Mouse (Mus musculus) limb, embryonic 13.5 days (tissue): Measurements from ENCODE around the gene Nmd3. TPM values are rescaled to one million over a fixed set of nuclear protein-coding genes. Genes with fewer than 3 reads are reported as not detected.

Experiments
- ATAC-seq: fragments of 200-750 bp; cut with Nextera tagmentation; 2 replicates; pipeline ENCODE4 v1.8.0; 2017; ENCODE audit warnings: low read depth, moderate number of reproducible peaks, moderate TSS enrichment; ENCODE audit not compliant: low FRiP score
- H3K27ac ChIP-seq: fragments of 300-500 bp; sonication (generic); 2 replicates; pipeline ENCODE4 v1.5.1; 2015; ENCODE audit warnings: inconsistent platforms, mild to moderate bottlenecking, moderate library complexity
- H3K27me3 ChIP-seq: fragments of 300-500 bp; sonication (generic); 2 replicates; pipeline ENCODE4 v1.6.1; 2015; ENCODE audit warnings: mild to moderate bottlenecking, inconsistent platforms
- H3K36me3 ChIP-seq: fragments of 300-500 bp; sonication (generic); 2 replicates; pipeline ENCODE4 v1.6.1; 2015; ENCODE audit warnings: inconsistent platforms, mild to moderate bottlenecking, moderate library complexity
- H3K4me1 ChIP-seq: fragments of 300-500 bp; sonication (generic); 2 replicates; pipeline ENCODE4 v1.6.1; 2015; ENCODE audit warnings: inconsistent platforms
- H3K4me2 ChIP-seq: fragments of 300-500 bp; sonication (generic); replicated peaks from 2 replicates; pipeline ENCODE4 v1.6.1; 2015; ENCODE audit warnings: inconsistent platforms, mild to moderate bottlenecking, moderate library complexity
- H3K4me3 ChIP-seq: fragments of 300-500 bp; sonication (generic); 2 replicates; pipeline ENCODE4 v1.5.1; 2015; ENCODE audit warnings: moderate library complexity, mild to moderate bottlenecking, inconsistent platforms
- H3K9ac ChIP-seq: fragments of 300-500 bp; sonication (generic); 2 replicates; pipeline ENCODE4 v1.6.1; 2015; ENCODE audit warnings: mild to moderate bottlenecking, inconsistent platforms
- H3K9me3 ChIP-seq: fragments of 300-500 bp; sonication (generic); 2 replicates; pipeline ENCODE4 v1.6.1; 2016; ENCODE audit warnings: inconsistent platforms
- WGBS: fragments of 180-500 bp; shearing (Covaris S2); methylation state at CpG from one replicate; pipeline ENCODE4 v1.1.7; 2015; 5-methylcytosine and 5-hydroxymethylcytosine counted together
- polyA plus RNA-seq: library from polyadenylated mRNA; unstranded; fragments of >200 nt; fragmentation: Nextera tagmentation; extraction: Ambion mirVana; gene quantifications from 2 replicates; pipeline ENCODE4 v1.2.1, GENCODE M21; 2015

The Nmd3 gene
- polyA plus RNA-seq, 1 experiment from 2014 or later = 125 TPM

GRCm38 (mm10) chr3:69765206-69765605 is 43.4 kb downstream of the Nmd3 start:
- WGBS = 96% methylated on average over 11 of the region's 11 CpGs
- H3K4me2 ChIP-seq = no peak overlapping the region
- H3K9me3 ChIP-seq = no peaks in the 10 kb centered on the region
- no peaks in the 10 kb centered on the region for H3K27me3 ChIP-seq
- H3K9ac ChIP-seq = no peak overlapping the region
- no peak for ATAC-seq
- H3K36me3 ChIP-seq = peaks cover 16% of the 10 kb centered on the region
- no peaks in the 10 kb centered on the region for H3K4me1 ChIP-seq
- H3K4me3 ChIP-seq = no peak overlapping the region
- no peak overlapping the region for H3K27ac ChIP-seq

GRCm38 (mm10) chr3:69769150-69769549 is 47.4 kb downstream of the Nmd3 start:
- Histone ChIP-seq H3K4me1 (no peaks in the 10 kb centered on the region), H3K4me3 (no peak overlapping the region), H3K27ac (no peak overlapping the region), H3K4me2 (no peak overlapping the region), H3K9me3 (no peaks in the 10 kb centered on the region), H3K27me3 (no peaks in the 10 kb centered on the region), H3K9ac (no peak overlapping the region), H3K36me3 (peaks cover 16% of the 10 kb centered on the region)
- no peak for ATAC-seq
- WGBS = 34% methylated on average over 4 of the region's 4 CpGs

GRCm38 (mm10) chr3:69773356-69773755 is 51.6 kb downstream of the Nmd3 start:
- H3K4me2 ChIP-seq = no peak overlapping the region
- H3K4me1 ChIP-seq = no peaks in the 10 kb centered on the region
- ATAC-seq = no peak
- WGBS = 57% methylated on average over 4 of the region's 4 CpGs
- H3K27me3 ChIP-seq = no peaks in the 10 kb centered on the region
- no peaks in the 10 kb centered on the region for H3K9me3 ChIP-seq
- no peak overlapping the region for H3K27ac ChIP-seq
- no peak overlapping the region for H3K9ac ChIP-seq
- no peaks in the 10 kb centered on the region for H3K36me3 ChIP-seq
- H3K4me3 ChIP-seq = no peak overlapping the region

DNA sequence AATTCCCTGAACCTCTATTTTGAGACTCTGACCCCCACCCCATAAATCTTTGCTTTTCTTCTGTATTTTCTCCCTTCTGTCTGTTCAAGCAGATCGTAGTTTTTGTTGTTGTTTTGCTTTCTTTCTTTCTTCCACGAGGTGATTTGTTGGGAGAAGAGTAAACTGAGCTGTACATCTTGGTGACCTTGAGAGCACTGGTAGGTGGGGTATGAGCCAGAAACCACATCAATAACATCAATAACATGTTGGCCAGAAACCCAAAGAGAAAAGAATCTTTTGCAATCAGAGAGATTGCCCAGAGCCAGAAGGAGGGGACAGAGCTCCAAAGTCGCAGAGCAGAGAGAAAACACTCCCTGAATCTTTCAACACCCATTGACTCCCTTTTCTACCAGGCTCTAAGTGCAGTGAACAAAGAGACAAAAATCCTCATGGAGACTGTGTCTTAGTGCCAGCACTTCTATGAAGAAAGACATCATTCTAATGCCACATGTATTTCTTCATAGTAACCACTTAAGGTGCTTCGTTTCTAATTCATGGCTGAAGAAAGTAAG is 57.5 kb downstream of the Nmd3 start:
- H3K9ac ChIP-seq = no peak overlapping the region
- no peaks in the 10 kb centered on the region for H3K4me1 ChIP-seq
- H3K36me3 ChIP-seq = no peaks in the 10 kb centered on the region
- 66% methylated on average over 4 of the region's 4 CpGs for WGBS
- ATAC-seq = no peak
- no peaks in the 10 kb centered on the region for H3K27me3 ChIP-seq
- no peak overlapping the region for H3K4me3 ChIP-seq
- H3K9me3 ChIP-seq = no peaks in the 10 kb centered on the region
- H3K27ac ChIP-seq = no peak overlapping the region
- H3K4me2 ChIP-seq = no peak overlapping the region

DNA sequence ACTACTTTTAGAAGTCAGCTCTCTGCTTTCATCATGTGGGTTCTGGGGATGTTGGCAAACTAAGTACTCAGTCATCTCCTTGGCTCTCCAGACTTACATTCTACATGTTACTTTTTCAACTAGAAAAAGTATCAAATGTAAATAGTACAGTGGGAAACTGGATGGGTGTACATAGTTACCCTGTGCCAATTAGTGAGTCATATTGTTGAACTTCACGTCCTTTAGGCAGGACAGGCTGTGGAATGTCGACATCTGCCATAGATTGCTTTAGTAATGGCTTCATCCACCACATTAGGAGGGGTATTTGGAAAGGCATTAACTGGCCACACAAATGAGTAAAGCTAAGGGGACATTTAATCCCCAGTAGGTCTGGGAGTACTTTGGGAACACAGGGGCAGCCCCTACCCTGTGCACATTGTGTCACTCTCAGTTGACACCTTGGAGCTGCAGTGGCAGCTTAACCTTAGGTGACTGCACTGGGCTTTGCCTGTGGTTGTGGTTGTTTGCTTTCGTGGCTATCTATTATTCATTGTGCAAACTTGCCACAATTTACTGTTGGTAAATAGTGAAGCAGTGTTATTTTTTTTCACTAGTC is 71.1 kb downstream of the Nmd3 start:
- WGBS = 65% methylated on average over 3 of the region's 3 CpGs

DNA sequence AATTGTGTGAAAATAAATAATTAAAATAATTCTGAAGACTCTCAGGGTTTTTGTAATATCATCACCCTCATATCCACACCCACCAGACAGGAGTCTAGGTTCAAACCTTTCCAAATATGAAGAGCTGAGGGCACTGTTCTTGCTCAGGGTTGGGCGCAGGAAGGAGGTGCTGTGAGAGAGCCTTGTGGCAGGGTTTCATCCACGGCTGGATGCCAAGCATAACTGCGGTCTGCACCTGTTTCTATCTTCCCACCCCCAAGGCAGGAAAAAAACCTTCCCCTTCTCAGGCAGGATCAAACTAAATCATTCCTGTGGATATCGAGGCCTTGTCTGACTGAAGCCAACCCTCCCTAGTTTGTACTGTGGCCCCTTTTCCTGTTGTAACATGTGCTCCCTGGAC is 75.7 kb downstream of the Nmd3 start:
- no peak overlapping the region for H3K4me3 ChIP-seq
- no peak overlapping the region for H3K27ac ChIP-seq
- no peak for ATAC-seq
- no peak overlapping the region for H3K4me2 ChIP-seq
- 65% methylated on average over 4 of the region's 4 CpGs for WGBS
- H3K27me3 ChIP-seq = no peaks in the 10 kb centered on the region
- no peaks in the 10 kb centered on the region for H3K36me3 ChIP-seq
- H3K9me3 ChIP-seq = peaks cover 6% of the 10 kb centered on the region; the same call in 1 of the 2 replicates
- no peak overlapping the region for H3K9ac ChIP-seq
- H3K4me1 ChIP-seq = no peaks in the 10 kb centered on the region

More for the DNA sequence above, 71.1 kb downstream of the Nmd3 start:
- Histone ChIP-seq H3K9ac (no peak overlapping the region), H3K4me2 (no peak overlapping the region), H3K4me1 (no peaks in the 10 kb centered on the region), H3K27me3 (no peaks in the 10 kb centered on the region), H3K9me3 (peaks cover 6% of the 10 kb centered on the region; the same call in 1 of the 2 replicates), H3K27ac (no peak overlapping the region), H3K4me3 (no peak overlapping the region), H3K36me3 (no peaks in the 10 kb centered on the region)
- no peak for ATAC-seq

- Histone ChIP-seq H3K36me3 (no peaks in the 10 kb centered on the region), H3K27ac (no peak overlapping the region), H3K9ac (no peak overlapping the region), H3K27me3 (no peaks in the 10 kb centered on the region), H3K9me3 (peaks cover 6% of the 10 kb centered on the region; the same call in 1 of the 2 replicates), H3K4me3 (no peak overlapping the region), H3K4me2 (no peak overlapping the region), H3K4me1 (no peaks in the 10 kb centered on the region)
- WGBS = 87% methylated on average over 2 of the region's 2 CpGs
- no peak for ATAC-seq
These were observed 76.2 kb downstream of the Nmd3 start for GRCm38 (mm10) chr3:69797969-69798368.

DNA sequence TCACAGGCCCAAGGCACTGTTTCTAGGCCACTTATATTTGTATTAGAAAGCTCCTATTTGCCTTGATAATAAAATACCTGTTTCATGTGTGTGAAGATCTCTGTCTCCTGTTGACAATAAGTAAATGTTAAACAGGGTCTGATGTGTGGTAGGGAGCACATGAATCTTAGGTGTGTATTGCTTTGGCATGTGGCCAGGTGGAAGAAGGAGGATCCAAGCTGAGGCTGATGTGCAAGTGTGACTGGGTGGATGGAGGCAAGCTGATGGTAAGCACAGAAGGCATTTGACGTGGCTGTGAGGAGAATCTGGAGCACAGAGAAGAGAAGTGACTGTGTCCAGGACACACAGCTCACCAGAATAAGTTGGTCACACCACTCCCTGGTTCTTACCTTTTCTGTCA is 77.3 kb downstream of the Nmd3 start:
- no peaks in the 10 kb centered on the region for H3K36me3 ChIP-seq
- no peak overlapping the region for H3K9ac ChIP-seq
- ATAC-seq = no peak
- WGBS = 86% methylated on average over 1 of the region's 1 CpGs
- no peaks in the 10 kb centered on the region for H3K27me3 ChIP-seq
- no peaks in the 10 kb centered on the region for H3K9me3 ChIP-seq
- H3K27ac ChIP-seq = no peak overlapping the region
- no peak overlapping the region for H3K4me3 ChIP-seq
- no peak overlapping the region for H3K4me2 ChIP-seq
- H3K4me1 ChIP-seq = no peaks in the 10 kb centered on the region

GRCm38 (mm10) chr3:69800829-69801384 is 79.1 kb downstream of the Nmd3 start:
- Histone ChIP-seq H3K36me3 (no peaks in the 10 kb centered on the region), H3K27me3 (no peaks in the 10 kb centered on the region), H3K4me3 (no peak overlapping the region), H3K9me3 (no peaks in the 10 kb centered on the region), H3K9ac (no peak overlapping the region), H3K4me2 (no peak overlapping the region), H3K27ac (no peak overlapping the region), H3K4me1 (no peaks in the 10 kb centered on the region)
- no peak for ATAC-seq
- WGBS = 44% methylated on average over 7 of the region's 7 CpGs

DNA sequence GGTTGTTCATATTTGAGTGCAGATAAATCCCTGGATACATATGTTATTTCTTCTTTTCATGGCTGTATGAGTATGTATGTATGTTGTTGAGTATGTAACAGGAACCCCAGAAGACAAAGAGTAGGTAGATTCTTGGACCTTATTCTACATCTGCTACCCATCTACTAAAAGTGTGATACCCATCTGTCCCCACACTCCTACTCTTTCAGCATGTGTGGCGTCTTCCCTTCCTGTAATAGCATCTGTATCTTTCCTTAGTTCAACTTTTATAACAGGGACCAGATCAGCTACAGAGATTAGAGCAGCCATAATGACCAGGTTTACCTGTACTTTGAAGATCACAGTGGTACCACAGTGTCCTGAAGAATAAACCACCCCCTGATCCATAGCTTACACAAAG is 81.4 kb downstream of the Nmd3 start:
- no peak for ATAC-seq
- WGBS = 78% methylated on average over 1 of the region's 1 CpGs

More for the DNA sequence above, 81.4 kb downstream of the Nmd3 start:
- H3K27ac ChIP-seq = no peak overlapping the region
- H3K9ac ChIP-seq = no peak overlapping the region
- H3K4me1 ChIP-seq = no peaks in the 10 kb centered on the region
- H3K36me3 ChIP-seq = no peaks in the 10 kb centered on the region
- no peak overlapping the region for H3K4me3 ChIP-seq
- no peaks in the 10 kb centered on the region for H3K9me3 ChIP-seq
- no peak overlapping the region for H3K4me2 ChIP-seq
- H3K27me3 ChIP-seq = no peaks in the 10 kb centered on the region
